Mouse (Mus musculus): Measurements from ENCODE around the gene Ankrd27. TPM values are rescaled to one million over a fixed set of nuclear protein-coding genes. Genes with fewer than 3 reads are reported as not detected.

The Ankrd27 gene
- total RNA-seq, 2 experiments from 2014 or later, result 11.0 to 11.5 TPM

DNA sequence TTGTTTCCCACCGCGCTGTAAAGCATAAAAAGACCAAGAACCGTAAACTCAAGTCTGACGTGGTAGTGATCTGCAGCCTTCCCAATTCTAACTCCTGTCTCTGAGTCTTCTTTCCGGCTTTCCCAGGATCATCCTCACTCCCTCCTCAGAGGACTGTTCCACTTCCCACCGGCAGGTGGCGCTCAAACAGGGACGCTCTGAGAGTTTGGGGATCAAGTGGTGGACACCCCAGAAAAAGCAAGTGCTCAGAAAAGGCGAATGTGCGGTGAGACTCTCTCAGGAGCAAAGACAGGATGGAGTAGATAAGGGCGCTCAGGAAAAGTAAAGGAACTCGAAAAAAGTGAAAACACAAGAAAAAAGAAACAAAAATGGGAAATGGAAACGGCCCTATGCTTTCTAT lies 100.7 kb downstream of the Ankrd27 start:
- intact Hi-C loops (cut with DNase I), result loop anchor here (1.0 to 10.0 kb wide), 3 partner anchors 55 to 168 kb away; partner anchors contain the start of gene Dpy19l3
- H3K4me3 ChIP-seq, result peak overlapping the region; percentile 56

GRCm38 (mm10) chr7:35687229-35687628 lies 101.2 kb downstream of the Ankrd27 start:
- TF ChIP-seq CTCF (IDR thresholded peaks at IDR 0.05), result no peak
- intact Hi-C loops (cut with DNase I), result loop anchor here (1.0 to 10.0 kb wide), 2 partner anchors 54 to 168 kb away; no protein-coding TSS in a partner anchor
- Histone ChIP-seq H3K27ac (peak overlapping the region; percentile 59), H3K4me3 (peak overlapping the region; percentile 56)
- DNase-seq, result peak; percentile 57

More for the DNA sequence above, 100.7 kb downstream of the Ankrd27 start:
- peak overlapping the region; percentile 59 for H3K27ac ChIP-seq
- TF ChIP-seq CTCF (IDR thresholded peaks at IDR 0.05), result peak; percentile 92
- DNase-seq, result peak; percentile 72

- no peak for DNase-seq
- intact Hi-C loops (cut with DNase I), result loop anchor here (10.0 kb wide), 1 partner anchor 167 kb away; no protein-coding TSS in a partner anchor
- H3K4me3 ChIP-seq, result no peak overlapping the region
- no peak overlapping the region for H3K27ac ChIP-seq
- TF ChIP-seq CTCF (IDR thresholded peaks at IDR 0.05), result no peak
These were observed 102.2 kb downstream of the Ankrd27 start for GRCm38 (mm10) chr7:35688276-35688675.

Other genes starting within 250 kb of the Ankrd27 start
- under 1 TPM; 0.75 to 0.92 TPM for gene Faap24, start 189.4 kb upstream of the Ankrd27 start, total RNA-seq (2021)
- 1 to 10 TPM; 7.4 to 7.9 TPM for gene Cep89, start 189.2 kb upstream of the Ankrd27 start, total RNA-seq (2021)
- not detected for gene Slc7a9, start 137.4 kb upstream of the Ankrd27 start, total RNA-seq (2021)
- gene Tdrd12, start 48.5 kb upstream of the Ankrd27 start, total RNA-seq (2021), result not detected
- 10 to 100 TPM; 51.9 to 52.4 TPM for gene Nudt19, start 29.9 kb upstream of the Ankrd27 start, total RNA-seq (2021)
- gene Rgs9bp, start 662 bp upstream of the Ankrd27 start, total RNA-seq (2021), result under 1 TPM in 1 of 2 experiments, not detected in 1; 0.06 TPM
- gene Pdcd5, start 61.3 kb downstream of the Ankrd27 start, total RNA-seq (2021), result 100 to 1,000 TPM; 150 to 159 TPM
- 1 to 10 TPM; 5.8 to 7.1 TPM for gene Dpy19l3, start 168.2 kb downstream of the Ankrd27 start, total RNA-seq (2021)
- 10 to 100 TPM; 17.9 to 18.5 TPM for gene Zfp507, start 216.8 kb downstream of the Ankrd27 start, total RNA-seq (2021)

Measured in gastrocnemius, adult 2 months (tissue).